Comparison of ENCODE assay signal across 8 mouse cellular contexts in genomic region chr7:81212697-81213346, GRCm38 (mm10). TPM values are rescaled to one million over a fixed set of nuclear protein-coding genes. Genes with fewer than 3 reads are reported as not detected.
A peak's percentile ranks its signal among the peaks of the same experiment; 100 is the strongest.
DNase-seq lines count a peak whose midpoint lies in the region; ATAC-seq lines count a peak whose summit lies in the region.

No protein-coding gene starts in this region.

- H3K4me3 ChIP-seq in hindbrain, embryonic 11.5 days (ENCODE audit: low read depth, low read length) = peak overlapping the region; percentile 36
- peak overlapping the region; percentile 57 for H3K4me3 ChIP-seq in lung, embryonic 15.5 days

- DNase-seq in ES-CJ7 (ENCODE audit: low read depth, low spot score) = peak; percentile 91
- DNase-seq in cerebellum, adult 9-10 months = peak; percentile 16
- DNase-seq in frontal cortex, postnatal 10 days (ENCODE audit: low spot score in 2 of 2) = peak; percentile 64 to 80
- peak; percentile 94 for DNase-seq in hindbrain, embryonic 11.5 days (ENCODE audit: low spot score)
- DNase-seq in layer of hippocampus, adult 9-11 months = peak; percentile 85
- DNase-seq in testis, postnatal 10 days (ENCODE audit: low spot score) = peak; percentile 97

- peaks cover 48% of the 10 kb centered on the region for H3K27me3 ChIP-seq in hindbrain, embryonic 11.5 days (ENCODE audit: control insufficient read depth, insufficient read depth, low read length)
- peaks cover 57% of the 10 kb centered on the region for H3K27me3 ChIP-seq in lung, embryonic 15.5 days

- H3K9me3 ChIP-seq in hindbrain, embryonic 11.5 days (ENCODE audit: control insufficient read depth, low read length) = no peaks in the 10 kb centered on the region
- H3K9me3 ChIP-seq in lung, embryonic 15.5 days = no peaks in the 10 kb centered on the region

- WGBS in hindbrain, embryonic 11.5 days = under 1% methylated on average over 56 of the region's 57 CpGs
- WGBS in lung, embryonic 15.5 days = under 1% methylated on average over 57 of the region's 57 CpGs

- peaks cover 11% of the 10 kb centered on the region; the same call in 1 of the 2 replicates for H3K4me1 ChIP-seq in hindbrain, embryonic 11.5 days (replicated peaks; ENCODE audit: control insufficient read depth, insufficient read depth, low read length)
- H3K4me1 ChIP-seq in lung, embryonic 15.5 days = peaks cover 29% of the 10 kb centered on the region

- H3K36me3 ChIP-seq in hindbrain, embryonic 11.5 days (ENCODE audit: control insufficient read depth, insufficient read depth, low read length) = no peaks in the 10 kb centered on the region
- H3K36me3 ChIP-seq in lung, embryonic 15.5 days = no peaks in the 10 kb centered on the region

- ATAC-seq in hindbrain, embryonic 11.5 days (ENCODE audit: low FRiP score) = peak; percentile 90
- ATAC-seq in lung, embryonic 15.5 days (ENCODE audit: borderline replicate concordance, extremely low read depth, low FRiP score, low TSS enrichment) = peak; percentile 88
- peak; percentile 75 for ATAC-seq in neutrophil, adult 5-6 weeks (ENCODE audit: extremely low read depth, insufficient number of reproducible peaks, low FRiP score, poor library complexity, severe bottlenecking)

- H3K4me2 ChIP-seq in hindbrain, embryonic 11.5 days (replicated peaks; ENCODE audit: low read depth, low read length) = peak overlapping the region; percentile 66
- peak overlapping the region; percentile 72 for H3K4me2 ChIP-seq in lung, embryonic 15.5 days

- H3K9ac ChIP-seq in hindbrain, embryonic 11.5 days (ENCODE audit: low read depth, low read length) = peak overlapping the region; percentile 36; the same call in 1 of the 2 replicates
- peak overlapping the region; percentile 33 for H3K9ac ChIP-seq in lung, embryonic 15.5 days

- 0 out of 2 replicates have a peak overlapping the region, but pooled peaks have one; percentile 24 for H3K27ac ChIP-seq in hindbrain, embryonic 11.5 days (ENCODE audit: low read depth, low read length)
- H3K27ac ChIP-seq in lung, embryonic 15.5 days = peak overlapping the region; percentile 76

RNA-seq across cellular contexts. Expression of gene Pde8a, which starts 0.6 kb away (rescaled TPM):
- polyA plus RNA-seq in hindbrain, embryonic 11.5 days (2014; fragmentation: Nextera tagmentation; extraction: Ambion mirVana) = 2.5 and 3.3 TPM in 2 replicates
- 5.1 and 5.2 TPM in 2 replicates for polyA plus RNA-seq in lung, embryonic 15.5 days (2015; fragmentation: Nextera tagmentation; extraction: Ambion mirVana)
- total RNA-seq in neutrophil, adult 5-6 weeks (2017) = 9.5 and 9.8 TPM in 2 replicates

Comparison
In these comparisons a context has a peak if more than half of its experiments do, and no peak if none do; other contexts are left out.
1. Peak in every context shown above with its lines: DNase-seq, ATAC-seq, H3K4me3 ChIP-seq and H3K27ac ChIP-seq.
2. DNase-seq: peak in every context shown above with its lines; median percentile 97 in testis, postnatal 10 days; 94 in hindbrain, embryonic 11.5 days; 91 in ES-CJ7; 85 in layer of hippocampus, adult 9-11 months; 72 in frontal cortex, postnatal 10 days; 16 in cerebellum, adult 9-10 months.